Mouse (Mus musculus): Measurements from ENCODE around the gene Slc52a3. TPM values are rescaled to one million over a fixed set of nuclear protein-coding genes. Genes with fewer than 3 reads are reported as not detected.

Slc52a3 gene
- polyA plus RNA-seq, 1 experiment from 2014 or later = 7.0 TPM

GRCm38 (mm10) chr2:151971748-151972147 lies 24.6 kb upstream of the Slc52a3 start:
- peaks cover 39% of the 10 kb centered on the region for H3K4me1 ChIP-seq (ENCODE audit: control insufficient read depth, insufficient read depth, low read length)
- H3K27me3 ChIP-seq (replicated peaks; ENCODE audit: control insufficient read depth, insufficient read depth, low read length) = no peaks in the 10 kb centered on the region
- H3K9ac ChIP-seq (ENCODE audit: low read depth, low read length) = no peak overlapping the region
- no peak overlapping the region for H3K4me2 ChIP-seq (ENCODE audit: low read depth, low read length)
- WGBS = 96% methylated on average over 5 of the region's 5 CpGs
- ATAC-seq = no peak
- H3K4me3 ChIP-seq (ENCODE audit: low read length) = no peak overlapping the region
- peaks cover 16% of the 10 kb centered on the region; the same call in 1 of the 2 replicates for H3K36me3 ChIP-seq (ENCODE audit: control insufficient read depth, insufficient read depth, low read length)
- H3K27ac ChIP-seq (ENCODE audit: low read length) = no peak overlapping the region
- H3K9me3 ChIP-seq (ENCODE audit: control insufficient read depth, low read length) = no peaks in the 10 kb centered on the region

GRCm38 (mm10) chr2:151972880-151973594 lies 23.3 kb upstream of the Slc52a3 start:
- H3K9ac ChIP-seq (ENCODE audit: low read depth, low read length) = peak overlapping the region; percentile 50
- H3K4me2 ChIP-seq (ENCODE audit: low read depth, low read length) = peak overlapping the region; percentile 62
- H3K27me3 ChIP-seq (replicated peaks; ENCODE audit: control insufficient read depth, insufficient read depth, low read length) = no peaks in the 10 kb centered on the region
- peak; percentile 10; the same call in 1 of the 2 replicates for ATAC-seq
- peaks cover 16% of the 10 kb centered on the region; the same call in 1 of the 2 replicates for H3K36me3 ChIP-seq (ENCODE audit: control insufficient read depth, insufficient read depth, low read length)
- H3K4me1 ChIP-seq (ENCODE audit: control insufficient read depth, insufficient read depth, low read length) = peaks cover 47% of the 10 kb centered on the region
- peak overlapping the region; percentile 32 for H3K4me3 ChIP-seq (ENCODE audit: low read length)
- H3K9me3 ChIP-seq (ENCODE audit: control insufficient read depth, low read length) = no peaks in the 10 kb centered on the region
- WGBS = 23% methylated on average over 23 of the region's 23 CpGs
- H3K27ac ChIP-seq (ENCODE audit: low read length) = peak overlapping the region; percentile 34; the same call in 1 of the 2 replicates

GRCm38 (mm10) chr2:151973595-151974562 lies 22.4 kb upstream of the Slc52a3 start:
- H3K9me3 ChIP-seq (ENCODE audit: control insufficient read depth, low read length) = no peaks in the 10 kb centered on the region
- H3K27ac ChIP-seq (ENCODE audit: low read length) = peak overlapping the region; percentile 34; the same call in 1 of the 2 replicates
- H3K27me3 ChIP-seq (replicated peaks; ENCODE audit: control insufficient read depth, insufficient read depth, low read length) = no peaks in the 10 kb centered on the region
- peak overlapping the region; percentile 62 for H3K4me2 ChIP-seq (ENCODE audit: low read depth, low read length)
- peaks cover 13% of the 10 kb centered on the region; the same call in 1 of the 2 replicates for H3K36me3 ChIP-seq (ENCODE audit: control insufficient read depth, insufficient read depth, low read length)
- peak; percentile 47 for ATAC-seq
- H3K9ac ChIP-seq (ENCODE audit: low read depth, low read length) = peak overlapping the region; percentile 50
- H3K4me1 ChIP-seq (ENCODE audit: control insufficient read depth, insufficient read depth, low read length) = peaks cover 55% of the 10 kb centered on the region
- 19% methylated on average over 36 of the region's 36 CpGs for WGBS
- H3K4me3 ChIP-seq (ENCODE audit: low read length) = peak overlapping the region; percentile 32

GRCm38 (mm10) chr2:151975295-151975694 lies 21.0 kb upstream of the Slc52a3 start:
- Histone ChIP-seq H3K4me1 (ENCODE audit: control insufficient read depth, insufficient read depth, low read length) (peaks cover 59% of the 10 kb centered on the region), H3K36me3 (ENCODE audit: control insufficient read depth, insufficient read depth, low read length) (peaks cover 2% of the 10 kb centered on the region; the same call in 1 of the 2 replicates), H3K4me3 (ENCODE audit: low read length) (no peak overlapping the region), H3K27ac (ENCODE audit: low read length) (0 out of 2 replicates have a peak overlapping the region, but pooled peaks have one; percentile 49), H3K27me3 (replicated peaks; ENCODE audit: control insufficient read depth, insufficient read depth, low read length) (no peaks in the 10 kb centered on the region), H3K9ac (ENCODE audit: low read depth, low read length) (no peak overlapping the region), H3K9me3 (ENCODE audit: control insufficient read depth, low read length) (no peaks in the 10 kb centered on the region), H3K4me2 (ENCODE audit: low read depth, low read length) (no peak overlapping the region)
- 92% methylated on average over 5 of the region's 5 CpGs for WGBS
- ATAC-seq = no peak

- Histone ChIP-seq H3K9me3 (ENCODE audit: control insufficient read depth, low read length) (no peaks in the 10 kb centered on the region), H3K36me3 (ENCODE audit: control insufficient read depth, insufficient read depth, low read length) (no peaks in the 10 kb centered on the region; the same call in 1 of the 2 replicates), H3K27me3 (replicated peaks; ENCODE audit: control insufficient read depth, insufficient read depth, low read length) (no peaks in the 10 kb centered on the region), H3K27ac (ENCODE audit: low read length) (peak overlapping the region; percentile 35; the same call in 1 of the 2 replicates), H3K4me3 (ENCODE audit: low read length) (no peak overlapping the region), H3K9ac (ENCODE audit: low read depth, low read length) (no peak overlapping the region), H3K4me1 (ENCODE audit: control insufficient read depth, insufficient read depth, low read length) (peaks cover 58% of the 10 kb centered on the region), H3K4me2 (ENCODE audit: low read depth, low read length) (peak overlapping the region; percentile 37)
- WGBS = 70% methylated on average over 3 of the region's 3 CpGs
- ATAC-seq = peak; percentile 54
Measured at GRCm38 (mm10) chr2:151976067-151976466, 20.2 kb upstream of the Slc52a3 start.

- WGBS = 75% methylated on average over 4 of the region's 4 CpGs
- Histone ChIP-seq H3K4me3 (ENCODE audit: low read length) (no peak overlapping the region), H3K27me3 (replicated peaks; ENCODE audit: control insufficient read depth, insufficient read depth, low read length) (no peaks in the 10 kb centered on the region), H3K4me1 (ENCODE audit: control insufficient read depth, insufficient read depth, low read length) (peaks cover 51% of the 10 kb centered on the region), H3K9ac (ENCODE audit: low read depth, low read length) (no peak overlapping the region), H3K4me2 (ENCODE audit: low read depth, low read length) (peak overlapping the region; percentile 3; the same call in 1 of the 2 replicates), H3K27ac (ENCODE audit: low read length) (peak overlapping the region; percentile 25), H3K9me3 (ENCODE audit: control insufficient read depth, low read length) (no peaks in the 10 kb centered on the region), H3K36me3 (ENCODE audit: control insufficient read depth, insufficient read depth, low read length) (no peaks in the 10 kb centered on the region; the same call in 1 of the 2 replicates)
- ATAC-seq = no peak
Measured at GRCm38 (mm10) chr2:151977689-151978440, 18.4 kb upstream of the Slc52a3 start.

- no peaks in the 10 kb centered on the region for H3K27me3 ChIP-seq (replicated peaks; ENCODE audit: control insufficient read depth, insufficient read depth, low read length)
- WGBS = 71% methylated on average over 6 of the region's 6 CpGs
- H3K9ac ChIP-seq (ENCODE audit: low read depth, low read length) = no peak overlapping the region
- peak overlapping the region; percentile 52 for H3K4me2 ChIP-seq (ENCODE audit: low read depth, low read length)
- no peak for ATAC-seq
- no peaks in the 10 kb centered on the region for H3K9me3 ChIP-seq (ENCODE audit: control insufficient read depth, low read length)
- peak overlapping the region; percentile 23; the same call in 1 of the 2 replicates for H3K27ac ChIP-seq (ENCODE audit: low read length)
- no peaks in the 10 kb centered on the region; the same call in 1 of the 2 replicates for H3K36me3 ChIP-seq (ENCODE audit: control insufficient read depth, insufficient read depth, low read length)
- H3K4me3 ChIP-seq (ENCODE audit: low read length) = peak overlapping the region; percentile 83
- H3K4me1 ChIP-seq (ENCODE audit: control insufficient read depth, insufficient read depth, low read length) = peaks cover 45% of the 10 kb centered on the region
Measured at GRCm38 (mm10) chr2:151978494-151978893, 17.8 kb upstream of the Slc52a3 start.

- peak; percentile 83 for ATAC-seq
- Histone ChIP-seq H3K9ac (ENCODE audit: low read depth, low read length) (peak within 1 kb of the TSS; percentile 93), H3K27me3 (replicated peaks; ENCODE audit: control insufficient read depth, insufficient read depth, low read length) (no peaks in the 10 kb centered on the region), H3K4me1 (ENCODE audit: control insufficient read depth, insufficient read depth, low read length) (peaks cover 36% of the 10 kb centered on the region), H3K9me3 (ENCODE audit: control insufficient read depth, low read length) (no peaks in the 10 kb centered on the region), H3K36me3 (ENCODE audit: control insufficient read depth, insufficient read depth, low read length) (no peaks in the 10 kb centered on the region; the same call in 1 of the 2 replicates), H3K27ac (ENCODE audit: low read length) (peak within 1 kb of the TSS; percentile 63), H3K4me2 (ENCODE audit: low read depth, low read length) (peak within 1 kb of the TSS; percentile 52), H3K4me3 (ENCODE audit: low read length) (peak within 1 kb of the TSS; percentile 83)
- WGBS = under 1% methylated on average over 46 of the region's 46 CpGs
Measured at GRCm38 (mm10) chr2:151979470-151980354, 16.6 kb upstream of the Slc52a3 start, which contains the start of gene Fam110a. TSS of gene Fam110a (minus strand) at chr2:151980219.
